Mouse (Mus musculus) left cerebral cortex, postnatal 36 days (tissue): Measurements from ENCODE around the gene Rps28. TPM values are rescaled to one million over a fixed set of nuclear protein-coding genes. Genes with fewer than 3 reads are reported as not detected.
"Not testable (repeated sequence)": the region's sequence is repeated elsewhere in the genome, so short reads cannot be mapped to it uniquely, and the experiment has no call there.

Experiments used
- DNase-seq, 2 experiments: peaks; one replicate each; pipeline ENCODE4 v3.0.0; 2021 to 2022; ENCODE audit warnings: low spot score in 2 of 2, mixed read lengths in 1 of 2
- intact Hi-C: fragments of 180-260 bp; cut with DNase I; formaldehyde crosslinking; loops from one replicate; pipeline ENCODE4 v1.15.1; 2025
- total RNA-seq, 2 experiments: library from RNA; stranded (reverse); gene quantifications; 2 replicates each; pipeline ENCODE4 v1.2.3; 2021

Rps28 gene
- 100 to 1,000 TPM; 651 to 708 TPM for total RNA-seq

GRCm38 (mm10) chr17:33824084-33824996 is at the start of gene Rps28, which contains the start of gene Ndufa7:
Gene Rps28, minus strand, starts transcription at chr17:33824562.
Gene Ndufa7, plus strand, starts transcription at chr17:33824572.
- intact Hi-C loops = no loop called here
- peak; percentile 97 to 99 for DNase-seq

DNA sequence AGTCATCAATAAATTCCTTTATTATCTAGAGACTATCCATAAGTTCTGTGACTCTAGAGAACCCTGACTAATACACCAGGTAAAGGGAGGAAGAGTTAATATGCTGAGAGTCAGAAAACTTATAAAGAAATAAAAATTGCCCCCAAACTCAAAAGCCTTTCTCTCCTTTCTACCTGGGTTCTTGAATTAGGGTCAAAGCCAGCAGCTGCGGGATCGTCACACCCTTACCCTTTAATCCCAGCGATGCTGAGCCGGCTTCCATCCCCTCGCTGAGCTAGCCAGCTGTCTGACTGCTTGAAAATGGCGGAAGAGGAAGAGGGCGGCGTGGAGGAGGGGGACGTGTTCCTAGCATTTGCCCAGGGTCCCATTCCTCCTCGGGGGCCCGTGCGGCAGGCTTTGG is 49.2 kb upstream of the Rps28 start, which contains the start of gene Gm7029:
Gene Gm7029 (plus strand): TSS at position 301 of the 400 bp plus-strand sequence.
- intact Hi-C loops, DNase-seq: not testable (repeated sequence)

DNA sequence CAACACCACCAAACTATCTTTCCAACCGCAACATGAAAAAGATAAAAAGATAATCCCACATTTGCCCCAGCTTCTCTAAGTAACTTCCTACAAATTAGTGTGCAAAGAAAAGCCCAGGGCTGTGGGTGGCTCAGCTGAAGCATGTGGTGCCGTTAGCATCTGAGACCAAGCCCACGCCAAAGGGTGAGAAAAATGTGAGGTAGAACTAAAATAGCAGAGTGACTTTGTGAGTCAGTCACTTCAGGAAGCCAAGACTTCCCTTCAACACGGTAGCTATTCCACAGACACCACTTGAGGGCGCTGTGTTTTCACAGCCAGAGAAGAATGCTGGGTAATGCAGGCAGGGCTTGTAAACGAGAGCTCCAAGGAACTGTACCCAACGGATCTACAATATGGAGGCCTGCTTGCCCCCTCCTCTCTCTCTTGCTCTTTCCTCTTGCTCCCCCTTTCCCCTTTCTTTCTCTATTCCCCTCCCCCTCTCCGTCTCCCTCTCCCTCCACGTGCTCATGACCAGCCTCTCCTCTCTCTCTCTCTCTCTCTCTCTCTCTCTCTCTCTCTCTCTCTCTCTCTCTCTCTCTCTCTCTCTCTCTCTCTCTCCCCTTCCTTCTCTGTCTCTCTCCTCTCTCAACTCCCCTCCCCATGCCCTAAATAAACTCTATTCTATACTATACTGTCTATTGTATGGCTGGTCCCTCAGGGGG is 41.1 kb upstream of the Rps28 start:
- DNase-seq = peak; percentile 79 to 81
- intact Hi-C loops = no loop called here

GRCm38 (mm10) chr17:33857816-33858215 is 33.5 kb upstream of the Rps28 start:
- intact Hi-C loops = no loop called here
- DNase-seq = no peak

DNA sequence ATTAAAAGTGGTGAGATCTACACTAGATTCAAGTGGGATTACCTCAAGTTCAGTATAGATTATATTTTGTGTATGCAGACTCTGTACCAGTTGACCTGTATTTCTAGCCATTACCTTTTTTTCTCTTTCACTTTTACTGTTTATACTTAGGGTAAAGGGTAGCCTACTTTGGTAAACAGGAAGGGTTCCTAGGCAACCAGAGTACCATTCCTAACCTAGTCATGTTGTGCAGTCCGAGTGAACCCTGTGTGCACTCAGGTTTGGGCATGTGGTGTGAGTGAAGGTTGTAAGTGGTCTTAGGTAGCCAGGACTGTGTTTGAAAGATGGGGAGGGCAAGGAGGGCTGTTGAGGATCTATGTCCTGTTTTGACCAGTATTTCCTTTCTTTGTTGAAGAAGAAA is 27.0 kb upstream of the Rps28 start:
- no peak for DNase-seq
- intact Hi-C loops = no loop called here

DNA sequence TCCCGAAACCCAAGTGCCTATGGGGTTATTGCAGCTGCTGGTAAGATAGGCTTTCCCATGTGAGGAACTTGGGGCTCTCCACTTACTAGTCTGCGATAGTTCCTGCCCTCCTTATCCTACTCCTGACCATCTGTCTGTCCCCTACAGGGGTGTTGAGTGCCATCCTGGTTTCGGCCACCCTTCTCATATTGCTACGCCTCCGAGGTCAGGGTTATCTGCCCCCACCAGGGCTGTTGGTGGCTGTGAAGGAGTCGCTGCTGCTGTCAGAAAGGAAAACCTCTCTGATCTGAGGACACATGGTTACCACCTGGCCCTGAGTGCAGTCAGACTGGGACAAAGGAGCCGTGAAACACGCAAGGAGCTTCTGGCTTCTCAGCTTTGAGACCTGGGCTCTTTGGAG is 23.8 kb upstream of the Rps28 start:
- intact Hi-C loops = no loop called here
- no peak for DNase-seq

DNA sequence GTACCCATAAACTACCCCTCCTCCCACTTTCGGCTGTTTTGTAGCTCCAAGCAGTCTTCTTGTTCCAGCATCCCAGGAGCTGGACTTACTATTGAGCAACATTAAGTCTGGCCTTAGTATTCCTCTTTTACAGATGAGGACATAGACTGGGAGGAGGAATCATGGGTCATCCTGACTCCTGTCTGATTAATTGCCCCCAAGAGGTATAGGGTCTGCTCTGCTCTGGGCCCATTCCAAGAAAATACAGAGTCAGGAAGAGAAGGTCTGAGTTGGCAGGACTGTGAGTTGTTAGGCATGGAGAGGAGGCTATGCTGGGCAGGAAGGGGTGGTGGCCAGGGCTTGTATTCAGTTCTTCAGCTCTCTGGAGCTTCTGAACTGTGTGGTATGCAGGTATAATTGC is 19.8 kb upstream of the Rps28 start:
- DNase-seq = no peak
- intact Hi-C loops = no loop called here

- intact Hi-C loops = no loop called here
- peak; percentile 94 to 95 for DNase-seq
Measured at GRCm38 (mm10) chr17:33842966-33843795, 18.8 kb upstream of the Rps28 start, which contains the start of gene Cd320. Gene Cd320, plus strand, starts transcription at chr17:33843091.

DNA sequence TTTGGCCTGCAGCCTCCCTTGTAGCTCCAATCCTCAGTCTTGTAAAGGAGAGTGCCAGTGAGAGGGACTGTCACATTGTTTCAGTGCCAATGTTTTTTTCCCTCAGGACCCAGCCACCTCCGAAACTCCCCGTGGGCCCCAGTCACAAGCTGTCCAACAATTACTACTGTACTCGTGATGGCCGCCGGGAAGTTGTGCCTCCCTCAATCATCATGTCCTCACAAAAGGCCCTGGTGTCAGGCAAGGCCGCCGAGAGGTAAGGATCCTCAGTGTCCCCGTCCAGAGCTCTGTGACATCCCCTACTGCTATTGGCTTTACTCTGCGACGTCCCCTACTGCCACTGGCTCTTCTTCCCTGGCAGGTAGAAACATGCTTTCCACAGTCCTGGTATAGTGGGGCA is 5.2 kb upstream of the Rps28 start:
- intact Hi-C loops = no loop called here
- no peak for DNase-seq

- intact Hi-C loops = no loop called here
Measured at GRCm38 (mm10) chr17:33828892-33829291, 4.5 kb upstream of the Rps28 start.

DNA sequence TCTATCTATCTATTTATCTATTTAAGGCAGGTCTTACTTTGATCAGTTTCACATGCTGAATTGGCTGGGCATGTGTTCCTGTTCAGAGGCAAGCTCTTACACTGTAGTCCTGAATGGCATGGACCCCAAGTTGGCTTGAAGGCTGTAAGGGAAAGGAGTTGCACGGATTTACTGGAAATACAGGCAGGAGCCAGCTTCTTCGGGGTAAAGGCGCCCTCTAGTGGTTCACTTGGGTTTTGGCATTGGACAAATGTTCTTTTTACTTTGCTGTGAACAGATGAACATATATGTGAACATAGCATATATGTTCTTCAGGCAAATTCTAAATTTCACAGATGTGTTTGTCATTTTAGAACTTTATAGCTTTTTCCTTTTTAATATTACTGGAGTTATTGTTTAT is 2.5 kb upstream of the Rps28 start:
- intact Hi-C loops = no loop called here
- peak; percentile 48 to 65 for DNase-seq

More at GRCm38 (mm10) chr17:33828892-33829291, 4.5 kb upstream of the Rps28 start:
- no peak for DNase-seq

GRCm38 (mm10) chr17:33825462-33825861 is 1.1 kb upstream of the Rps28 start:
- intact Hi-C loops = no loop called here
- no peak for DNase-seq

- DNase-seq, intact Hi-C loops: not testable (repeated sequence)
Measured at GRCm38 (mm10) chr17:33824997-33825330, 602 bp upstream of the Rps28 start.

DNA sequence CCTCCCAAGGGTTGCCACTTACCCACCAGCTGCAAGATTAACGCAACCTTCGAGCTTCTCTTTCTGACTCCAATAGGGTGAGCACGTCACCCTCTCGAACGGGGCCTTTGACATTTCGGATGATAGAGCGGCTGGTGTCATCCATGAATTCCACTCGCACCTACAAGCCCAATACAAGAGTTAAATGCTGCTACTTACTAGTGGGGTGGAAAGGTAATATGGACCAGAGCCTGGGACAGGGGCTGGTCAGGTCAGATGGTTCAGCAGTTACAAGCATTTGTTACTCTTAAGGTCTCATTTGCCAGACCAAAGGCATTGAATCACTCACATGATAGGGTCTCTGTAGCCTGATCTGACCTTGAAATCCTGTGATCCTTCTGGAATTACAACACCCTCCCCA is 1.2 kb downstream of the Rps28 start:
- DNase-seq, intact Hi-C loops: not testable (repeated sequence)

DNA sequence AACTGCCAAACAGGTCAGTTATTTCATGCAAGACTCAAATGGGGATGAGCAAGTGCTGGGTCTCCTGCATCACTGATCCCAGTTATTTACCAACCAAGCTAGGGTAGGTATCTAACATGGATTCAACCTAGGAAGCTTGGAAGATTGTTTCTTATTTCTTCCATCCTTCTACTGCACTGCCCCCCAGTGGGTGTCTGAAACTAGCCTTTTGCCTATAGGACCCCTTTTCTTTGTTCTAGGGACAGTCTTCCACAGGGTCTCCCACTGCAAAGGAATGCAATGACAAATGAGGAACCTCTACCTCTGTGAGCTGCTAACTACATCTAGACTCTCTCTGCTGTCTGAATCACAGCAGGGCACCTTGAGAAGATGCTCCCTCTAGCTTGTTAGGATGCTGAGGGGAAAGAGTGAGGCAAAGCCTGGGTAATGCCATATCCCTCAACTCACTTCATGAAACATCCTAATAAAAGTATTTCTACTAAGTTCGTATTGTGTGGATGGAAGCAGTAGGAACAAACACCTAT is 1.9 kb downstream of the Rps28 start:
- intact Hi-C loops = no loop called here
- DNase-seq = no peak

DNA sequence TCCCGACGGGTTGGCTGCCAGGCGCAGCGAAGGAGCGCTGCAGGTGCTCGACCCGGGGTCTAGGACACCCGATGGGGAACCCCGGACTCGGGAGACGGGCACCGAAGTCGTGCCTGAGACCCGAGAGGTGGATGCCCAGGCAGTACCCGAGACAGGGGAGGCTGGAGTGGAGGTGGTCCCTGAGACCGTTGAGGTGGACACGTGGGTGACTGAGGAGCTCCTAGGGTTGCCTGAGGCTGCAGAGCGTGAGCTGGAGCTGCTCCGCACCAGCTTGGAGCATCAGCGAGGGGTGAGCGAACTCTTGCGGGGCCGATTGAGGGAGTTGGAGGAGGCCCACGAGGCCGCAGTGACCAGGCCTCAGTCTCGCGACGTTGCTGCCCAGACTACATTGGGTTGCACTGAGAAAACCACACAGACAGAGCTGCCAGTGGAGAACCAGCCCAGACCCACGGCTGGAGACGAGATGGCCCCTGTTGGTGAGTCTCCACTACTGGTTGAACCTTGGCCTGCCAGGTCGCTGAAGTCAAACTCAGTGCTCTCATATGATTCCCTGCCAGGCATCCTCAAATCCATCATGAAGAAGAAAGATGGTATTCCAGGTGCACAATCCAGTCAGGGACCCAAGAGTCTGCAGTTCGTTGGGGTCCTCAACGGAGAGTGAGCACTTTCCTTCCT is 6.3 kb downstream of the Rps28 start:
- DNase-seq = no peak

DNA sequence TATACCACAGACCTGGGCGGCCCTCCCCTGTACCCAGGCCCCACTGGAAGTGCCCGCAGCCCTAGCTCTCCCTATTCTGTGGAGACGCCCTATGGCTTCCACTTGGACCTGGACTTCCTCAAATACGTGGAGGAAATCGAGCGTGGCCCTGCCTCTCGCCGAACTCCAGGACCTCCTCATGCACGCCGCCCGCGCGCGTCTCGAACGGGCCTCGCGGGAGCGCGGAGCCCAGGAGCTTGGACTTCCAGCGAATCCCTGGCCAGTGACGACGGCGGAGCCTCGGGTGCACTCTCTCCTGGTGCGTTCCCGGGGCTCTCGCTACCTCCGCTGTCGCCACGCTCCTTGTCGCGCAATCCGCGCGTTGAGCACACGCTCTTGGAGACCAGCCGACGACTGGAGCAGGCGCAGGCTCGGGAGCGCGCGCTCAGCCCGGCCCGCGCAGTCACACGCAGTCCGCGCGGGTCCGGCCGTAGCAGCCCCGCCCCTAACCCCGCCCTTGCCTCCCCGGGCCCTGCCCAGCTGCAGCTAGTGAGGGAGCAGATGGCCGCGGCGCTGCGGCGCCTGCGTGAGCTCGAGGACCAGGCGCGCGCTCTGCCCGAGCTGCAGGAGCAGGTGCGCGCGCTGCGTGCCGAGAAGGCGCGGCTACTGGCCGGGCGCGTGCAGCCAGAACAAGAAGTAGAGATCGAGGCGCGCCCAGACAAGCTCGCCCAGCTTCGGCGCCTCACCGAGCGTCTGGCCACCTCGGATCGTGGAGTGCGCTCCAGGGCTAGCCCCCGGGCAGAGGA is 7.0 kb downstream of the Rps28 start:
- DNase-seq = peak; percentile 90 to 92
- intact Hi-C loops = no loop called here

More for the DNA sequence above, 6.3 kb downstream of the Rps28 start:
- intact Hi-C loops = no loop called here

- DNase-seq = no peak
- intact Hi-C loops = no loop called here
Measured at GRCm38 (mm10) chr17:33816612-33817011, 7.8 kb downstream of the Rps28 start.
